Mouse (Mus musculus) megakaryocyte, embryonic 14.5 days (primary cell): ENCODE results near the gene Plvap. TPM values are rescaled to one million over a fixed set of nuclear protein-coding genes. Genes with fewer than 3 reads are reported as not detected.
A peak's percentile ranks its signal among the peaks of the same experiment; 100 is the strongest.
"Not testable (repeated sequence)": the region's sequence is repeated elsewhere in the genome, so short reads cannot be mapped to it uniquely, and the experiment has no call there.

Experiments
- H3K27me3 ChIP-seq: replicated peaks from 2 replicates; pipeline ENCODE3; 2012; ENCODE audit warnings: inconsistent platforms
- H3K36me3 ChIP-seq: replicated peaks from 2 replicates; pipeline ENCODE3; 2012; ENCODE audit warnings: low read length, inconsistent platforms, mixed read lengths
- H3K4me1 ChIP-seq: 2 replicates; pipeline ENCODE4 v1.6.1; 2012; ENCODE audit warnings: inconsistent platforms
- H3K4me3 ChIP-seq: replicated peaks from 2 replicates; pipeline ENCODE3; 2012; ENCODE audit warnings: moderate library complexity, mild to moderate bottlenecking, inconsistent platforms
- H3K9me3 ChIP-seq: 2 replicates; pipeline ENCODE4 v1.6.1; 2012; ENCODE audit warnings: inconsistent platforms
- FLI1 ChIP-seq: IDR thresholded peaks from 2 replicates; pipeline ENCODE4 v1.6.1; 2012; ENCODE audit warnings: low read length, inconsistent platforms, mixed read lengths
- GATA1 ChIP-seq: IDR thresholded peaks from 3 replicates; pipeline ENCODE4 v1.6.1; 2012; ENCODE audit warnings: mixed read lengths, low read length, inconsistent platforms, borderline replicate concordance
- polyA plus RNA-seq: library from polyadenylated mRNA; stranded (reverse); fragments of >175 nt; gene quantifications from 2 replicates; pipeline ENCODE4 v1.2.3, GENCODE M21; 2012; ENCODE audit warnings: low replicate concordance; ENCODE audit not compliant: insufficient read depth

Plvap gene
- polyA plus RNA-seq, 1 experiment, result 4.0 TPM

DNA sequence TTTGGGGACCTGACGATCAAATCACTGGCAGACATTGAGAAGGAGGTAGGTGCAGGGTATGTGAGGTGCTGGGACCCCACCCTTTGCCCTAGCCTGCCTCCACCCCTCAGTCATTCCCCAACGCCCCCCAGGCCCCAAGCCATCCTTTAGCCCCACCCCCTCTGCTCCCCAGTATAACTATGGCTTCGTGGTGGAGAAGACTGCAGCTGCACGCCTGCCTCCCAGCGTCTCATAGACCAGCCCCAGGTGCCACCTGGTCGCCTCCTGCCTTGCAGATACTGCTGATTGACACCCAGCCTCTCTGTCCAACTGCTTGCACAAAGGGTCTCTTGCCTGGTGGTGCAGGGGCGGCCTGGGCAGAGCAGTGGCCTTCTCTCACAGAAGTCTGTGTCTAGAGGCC lies 36.0 kb upstream of the Plvap start:
- H3K27me3 ChIP-seq, result no peaks in the 10 kb centered on the region
- TF ChIP-seq FLI1 (no peak), GATA1 (no peak)
- H3K9me3 ChIP-seq, result no peaks in the 10 kb centered on the region
- H3K4me1 ChIP-seq, result peaks cover 20% of the 10 kb centered on the region
- H3K4me3 ChIP-seq, result no peak overlapping the region
- H3K36me3 ChIP-seq, result peaks cover 48% of the 10 kb centered on the region

DNA sequence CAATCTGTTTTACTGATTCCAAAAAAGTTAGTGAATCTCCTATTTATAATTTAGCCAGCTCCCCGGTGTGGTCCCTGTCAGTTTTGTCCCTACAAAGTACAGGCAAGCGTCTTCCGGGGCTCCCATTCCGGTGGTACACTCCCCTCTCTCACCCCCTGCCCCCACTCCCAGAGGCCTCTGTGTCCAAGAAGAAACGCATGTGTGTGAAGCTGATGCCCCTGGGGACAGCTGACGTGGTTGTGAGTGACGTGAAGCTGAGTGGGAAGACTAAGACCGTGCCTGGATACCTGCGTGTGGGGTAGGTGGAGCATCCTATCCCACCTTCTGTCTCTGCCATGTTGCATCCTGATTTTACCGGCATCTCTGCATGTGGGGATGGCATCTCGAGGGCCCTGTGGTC lies 33.5 kb upstream of the Plvap start:
- no peak for TF ChIP-seq FLI1
- no peak for TF ChIP-seq GATA1
- H3K27me3 ChIP-seq, result no peaks in the 10 kb centered on the region
- peak overlapping the region; percentile 62 for H3K4me3 ChIP-seq
- H3K36me3 ChIP-seq, result peaks cover 48% of the 10 kb centered on the region
- H3K9me3 ChIP-seq, result no peaks in the 10 kb centered on the region
- H3K4me1 ChIP-seq, result peaks cover 22% of the 10 kb centered on the region

- Histone ChIP-seq H3K4me1 (peaks cover 29% of the 10 kb centered on the region), H3K9me3 (no peaks in the 10 kb centered on the region), H3K36me3 (peaks cover 42% of the 10 kb centered on the region), H3K4me3 (peak overlapping the region; percentile 99), H3K27me3 (no peaks in the 10 kb centered on the region)
- TF ChIP-seq GATA1, result no peak
- TF ChIP-seq FLI1, result no peak
These were observed 32.2 kb upstream of the Plvap start for GRCm38 (mm10) chr8:71543755-71544154.

GRCm38 (mm10) chr8:71542632-71543343 lies 31.2 kb upstream of the Plvap start, which contains the start of gene Mvb12a:
TSS of gene Mvb12a (plus strand) at chr8:71542922.
- peaks cover 38% of the 10 kb centered on the region for H3K4me1 ChIP-seq
- peaks cover 34% of the 10 kb centered on the region for H3K36me3 ChIP-seq
- TF ChIP-seq FLI1, result no peak
- TF ChIP-seq GATA1, result 0 out of 3 replicates have a peak, but pooled peaks have one; percentile 11

DNA sequence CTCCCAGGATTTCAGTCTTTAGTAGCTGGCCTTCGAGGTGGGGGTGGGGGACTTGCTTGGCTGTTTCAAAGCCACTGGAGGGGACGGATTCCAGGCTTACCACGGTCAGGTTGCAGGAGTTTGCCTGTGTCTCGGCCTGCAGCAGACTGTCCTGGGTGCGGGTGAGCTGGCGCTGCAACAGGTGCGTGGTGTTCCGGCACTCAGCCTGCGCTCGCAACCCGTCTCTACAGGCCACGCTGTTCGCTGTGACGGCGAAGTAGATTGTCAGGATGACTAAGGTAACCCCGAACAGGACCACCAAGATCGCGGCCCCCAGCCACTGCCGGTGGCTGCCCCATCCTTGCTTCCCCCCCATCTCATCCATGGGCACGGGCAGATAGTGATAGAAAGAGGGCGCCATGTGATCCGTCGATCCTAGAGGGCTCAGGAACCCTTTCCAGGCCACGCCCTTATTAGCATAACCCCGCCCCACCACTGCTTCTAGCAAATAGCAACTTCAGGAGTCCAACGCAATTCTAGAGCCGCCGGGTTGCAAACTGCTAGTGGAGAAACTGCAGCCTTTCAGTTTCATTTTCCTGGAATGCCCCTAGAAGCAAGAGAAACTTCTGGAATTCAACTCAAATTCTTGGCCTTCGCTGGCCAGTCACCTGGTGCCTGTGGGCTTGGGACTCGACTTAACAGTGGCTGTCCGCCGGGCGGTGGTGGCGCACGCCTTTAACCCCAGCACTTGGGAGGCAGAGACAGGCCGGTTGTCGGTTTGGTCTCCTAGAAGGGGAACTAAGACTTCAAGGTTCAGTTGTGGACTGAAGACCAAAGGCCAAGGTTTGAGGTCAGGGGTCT lies 25.7 kb upstream of the Plvap start, which contains the start of gene Bst2:
TSS of gene Bst2 (minus strand) at position 429 of the 840 bp plus-strand sequence.
- no peak for TF ChIP-seq FLI1
- H3K27me3 ChIP-seq, result no peaks in the 10 kb centered on the region
- H3K9me3 ChIP-seq, result no peaks in the 10 kb centered on the region
- peak within 1 kb of the TSS; percentile 92 for H3K4me3 ChIP-seq
- H3K4me1 ChIP-seq, result peaks cover 62% of the 10 kb centered on the region
- H3K36me3 ChIP-seq, result peaks cover 12% of the 10 kb centered on the region

More at GRCm38 (mm10) chr8:71542632-71543343, 31.2 kb upstream of the Plvap start, which contains the start of gene Mvb12a:
- peak within 1 kb of the TSS; percentile 99 for H3K4me3 ChIP-seq
- H3K27me3 ChIP-seq, result no peaks in the 10 kb centered on the region
- H3K9me3 ChIP-seq, result no peaks in the 10 kb centered on the region

DNA sequence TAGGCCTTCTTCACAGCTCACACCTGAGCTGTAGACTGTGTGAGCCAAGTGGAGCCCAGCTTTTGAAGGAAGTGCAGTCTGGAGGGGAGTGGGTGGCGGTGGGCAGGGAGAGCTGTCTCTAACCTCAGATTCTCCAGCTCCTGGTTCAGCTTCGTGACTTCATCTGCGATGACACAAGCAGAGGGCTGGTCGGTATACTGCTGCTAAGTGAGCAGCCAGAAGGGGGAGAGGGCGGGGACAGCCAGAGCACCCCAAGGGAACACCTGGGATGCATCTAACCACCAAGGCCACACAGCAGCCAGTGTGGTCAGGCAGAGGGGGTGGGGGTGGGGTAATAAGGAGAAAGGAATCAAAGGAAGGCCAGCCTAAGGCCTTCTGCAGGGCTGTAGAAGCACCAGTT lies 24.1 kb upstream of the Plvap start:
- Histone ChIP-seq H3K9me3 (no peaks in the 10 kb centered on the region), H3K4me1 (peaks cover 60% of the 10 kb centered on the region), H3K4me3 (peak overlapping the region; percentile 92), H3K27me3 (no peaks in the 10 kb centered on the region), H3K36me3 (peaks cover 12% of the 10 kb centered on the region)
- TF ChIP-seq FLI1 (no peak), GATA1 (no peak)

DNA sequence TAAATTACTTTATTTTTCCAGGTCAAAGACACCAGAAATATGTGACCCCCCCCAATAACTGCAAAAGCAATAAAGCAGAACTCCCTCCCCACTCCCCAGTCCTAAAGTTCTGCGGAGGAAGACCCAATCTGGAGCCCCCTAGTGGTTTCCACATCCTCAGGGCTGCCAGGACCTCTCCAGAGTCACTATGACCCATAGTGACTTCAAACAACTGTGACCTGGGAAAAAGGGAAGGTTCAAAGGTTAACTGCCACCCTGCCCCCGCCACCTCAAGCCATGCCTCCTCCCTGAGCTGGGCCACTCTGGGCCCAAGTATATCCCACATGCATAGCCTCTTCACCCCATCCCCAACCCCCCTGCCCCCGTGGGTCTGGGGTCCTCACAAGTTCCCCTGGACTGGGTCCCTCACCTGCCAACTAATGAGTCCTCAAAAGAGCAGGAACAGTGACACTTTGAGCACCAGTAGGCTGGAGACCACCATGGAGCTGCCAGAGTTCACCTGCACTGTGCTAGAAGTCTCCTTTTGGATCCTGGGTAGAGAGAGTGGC lies 22.8 kb upstream of the Plvap start:
- H3K4me1 ChIP-seq, result peaks cover 71% of the 10 kb centered on the region

GRCm38 (mm10) chr8:71530735-71531467 lies 19.3 kb upstream of the Plvap start:
- not testable (repeated sequence) for H3K27me3 ChIP-seq, H3K4me3 ChIP-seq, H3K9me3 ChIP-seq
- Histone ChIP-seq H3K36me3 (peaks cover 12% of the 10 kb centered on the region), H3K4me1 (peaks cover 70% of the 10 kb centered on the region)

More for the DNA sequence above, 22.8 kb upstream of the Plvap start:
- no peak overlapping the region for H3K4me3 ChIP-seq
- no peaks in the 10 kb centered on the region for H3K27me3 ChIP-seq
- no peaks in the 10 kb centered on the region for H3K9me3 ChIP-seq
- no peak for TF ChIP-seq GATA1
- TF ChIP-seq FLI1, result no peak
- peaks cover 12% of the 10 kb centered on the region for H3K36me3 ChIP-seq

DNA sequence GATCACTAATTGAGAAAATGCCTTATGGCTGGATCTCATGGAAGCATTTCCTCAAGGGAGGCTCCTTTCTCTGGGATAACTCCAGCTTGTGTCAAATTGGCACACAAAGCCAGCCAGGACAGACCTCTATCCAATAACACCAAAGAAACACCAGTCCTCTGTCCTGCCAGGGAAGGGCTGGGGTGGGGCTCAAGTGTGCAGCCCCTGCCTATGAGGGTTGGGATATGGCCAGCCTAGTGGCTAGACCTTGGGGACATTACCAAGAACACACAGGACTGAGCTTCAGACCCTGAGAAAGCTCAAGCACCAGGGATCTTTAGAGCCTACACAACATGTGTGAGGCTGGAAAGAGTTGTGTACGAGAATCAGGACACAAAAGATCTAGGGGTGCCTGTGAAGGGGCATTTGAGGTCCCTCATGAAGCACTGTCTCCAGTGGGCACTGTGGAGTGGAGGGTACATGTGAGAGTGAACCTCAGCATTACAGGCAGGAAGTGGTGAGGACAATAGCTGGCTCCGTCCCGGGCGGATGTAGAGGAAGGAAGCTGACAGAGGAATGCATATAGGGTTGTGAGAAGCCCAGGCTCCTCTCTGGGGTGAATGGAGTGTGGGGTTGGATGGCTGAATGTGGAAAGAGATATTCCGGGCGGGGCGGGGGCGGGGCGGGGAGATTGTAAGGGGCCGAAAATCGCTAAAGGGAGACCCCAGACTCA lies 17.0 kb upstream of the Plvap start:
- Histone ChIP-seq H3K4me3 (peak overlapping the region; percentile 78), H3K9me3 (no peaks in the 10 kb centered on the region), H3K4me1 (peaks cover 65% of the 10 kb centered on the region), H3K36me3 (no peaks in the 10 kb centered on the region), H3K27me3 (peaks cover 9% of the 10 kb centered on the region)
- TF ChIP-seq GATA1 (no peak), FLI1 (no peak)
